29 mouse cellular contexts compared by ENCODE assay signal in genomic region chr5:44201665-44202064, GRCm38 (mm10). TPM values are rescaled to one million over a fixed set of nuclear protein-coding genes. Genes with fewer than 3 reads are reported as not detected.
A peak's percentile ranks its signal among the peaks of the same experiment; 100 is the strongest.
DNase-seq lines count a peak whose midpoint lies in the region; ATAC-seq and TF ChIP-seq lines count a peak whose summit lies in the region.
"Had no signal": no experiment of that assay in that cellular context is flagged by ENCODE, and none has a peak within 500 bp of the region (broad histone marks: within the 10 kb centered on the region; RNA-seq: fewer than 3 reads in every experiment).

No protein-coding gene starts in this region.

- no peak overlapping the region for H3K4me2 ChIP-seq in forebrain, embryonic 14.5 days (ENCODE audit: low read length)
- H3K4me2 ChIP-seq in intestine, postnatal 0 days (replicated peaks; ENCODE audit: low read depth), result no peak overlapping the region
- H3K4me2 ChIP-seq in intestine, embryonic 15.5 days (replicated peaks), result no peak overlapping the region
- no peak overlapping the region for H3K4me2 ChIP-seq in lung, postnatal 0 days (replicated peaks; ENCODE audit: low read depth, low read length)
- no peak overlapping the region for H3K4me2 ChIP-seq in liver, postnatal 0 days (ENCODE audit: low read depth, low read length)
- H3K4me2 ChIP-seq: embryonic facial prominence, embryonic 13.5 days; heart, embryonic 13.5 days; kidney, embryonic 15.5 days; lung, embryonic 15.5 days; midbrain, embryonic 13.5 days; neural tube, embryonic 13.5 days had no signal

- no peak overlapping the region for H3K9ac ChIP-seq in forebrain, embryonic 14.5 days (ENCODE audit: low read length)
- no peak overlapping the region for H3K9ac ChIP-seq in intestine, postnatal 0 days (ENCODE audit: low read depth, low read length)
- H3K9ac ChIP-seq in intestine, embryonic 15.5 days, result no peak overlapping the region
- H3K9ac ChIP-seq in lung, postnatal 0 days (replicated peaks; ENCODE audit: low read depth), result no peak overlapping the region
- H3K9ac ChIP-seq in liver, postnatal 0 days (replicated peaks), result no peak overlapping the region
- H3K9ac ChIP-seq: embryonic facial prominence, embryonic 13.5 days; heart, embryonic 13.5 days; kidney, embryonic 15.5 days; liver, embryonic 14.5 days; lung, embryonic 15.5 days; midbrain, embryonic 13.5 days; neural tube, embryonic 13.5 days had no signal

- TF ChIP-seq EP300 in lung, postnatal 0 days (IDR thresholded peaks at IDR 0.05), result no peak
- no peak for TF ChIP-seq EP300 in liver, postnatal 0 days (IDR thresholded peaks at IDR 0.05; ENCODE audit: low read depth)

- H3K9me3 ChIP-seq in forebrain, embryonic 14.5 days (replicated peaks; ENCODE audit: control insufficient read depth, low read length), result no peaks in the 10 kb centered on the region
- H3K9me3 ChIP-seq in forebrain, embryonic 10.5 days, result no peaks in the 10 kb centered on the region
- no peaks in the 10 kb centered on the region for H3K9me3 ChIP-seq in intestine, postnatal 0 days (ENCODE audit: control insufficient read depth)
- H3K9me3 ChIP-seq in intestine, embryonic 15.5 days, result no peaks in the 10 kb centered on the region
- no peaks in the 10 kb centered on the region for H3K9me3 ChIP-seq in lung, postnatal 0 days (ENCODE audit: low read length)
- H3K9me3 ChIP-seq in liver, postnatal 0 days (ENCODE audit: low read length), result no peaks in the 10 kb centered on the region
- H3K9me3 ChIP-seq: embryonic facial prominence, embryonic 13.5 days; heart, embryonic 13.5 days; kidney, embryonic 15.5 days; lung, embryonic 15.5 days; midbrain, embryonic 13.5 days; neural tube, embryonic 13.5 days had no signal

- ATAC-seq in forebrain, embryonic 14.5 days, result no peak
- ATAC-seq in intestine, postnatal 0 days, result no peak
- no peak for ATAC-seq in intestine, embryonic 15.5 days
- ATAC-seq in lung, postnatal 0 days, result no peak
- no peak for ATAC-seq in liver, postnatal 0 days
- ATAC-seq: hindbrain, embryonic 16.5 days; midbrain, embryonic 13.5 days had no signal

- H3K4me3 ChIP-seq in forebrain, embryonic 14.5 days (ENCODE audit: low read depth, low read length), result no peak overlapping the region
- no peak overlapping the region for H3K4me3 ChIP-seq in forebrain, embryonic 10.5 days
- no peak overlapping the region for H3K4me3 ChIP-seq in intestine, postnatal 0 days (ENCODE audit: low read depth, low read length)
- no peak overlapping the region for H3K4me3 ChIP-seq in intestine, embryonic 15.5 days (replicated peaks)
- no peak overlapping the region for H3K4me3 ChIP-seq in lung, postnatal 0 days (ENCODE audit: low read depth, low read length)
- no peak overlapping the region for H3K4me3 ChIP-seq in liver, postnatal 0 days (ENCODE audit: low read depth, low read length)
- H3K4me3 ChIP-seq: embryonic facial prominence, embryonic 13.5 days; heart, embryonic 13.5 days; kidney, embryonic 15.5 days; lung, embryonic 15.5 days; midbrain, embryonic 13.5 days; neural tube, embryonic 13.5 days had no signal

- peak; percentile 40 for DNase-seq in forebrain, embryonic 14.5 days (ENCODE audit: low spot score)
- no peak for DNase-seq in forebrain, embryonic 10.5 days (ENCODE audit: extremely low spot score, low spot score)
- DNase-seq in lung, postnatal 0 days (ENCODE audit: low spot score), result no peak
- no peak for DNase-seq in lung, postnatal 4 days
- DNase-seq in induced T-regulatory cell, adult 2 months (ENCODE audit: low read depth), result peak; percentile 10
- DNase-seq in liver, postnatal 0 days, result no peak
- DNase-seq: adrenal gland, postnatal 25 days; cerebellum, adult 18-20 months; cerebellum, postnatal 10 days; gastrocnemius, postnatal 36 days; heart, postnatal 10 days; kidney, adult 11 months; kidney, postnatal 36 days; layer of hippocampus, postnatal 36 days; liver; right cerebral cortex, postnatal 4 days; thymus, adult 2 months; thymus, postnatal 36 days had no signal

- no peaks in the 10 kb centered on the region for H3K4me1 ChIP-seq in forebrain, embryonic 14.5 days (ENCODE audit: control insufficient read depth, insufficient read depth, low read length)
- no peaks in the 10 kb centered on the region for H3K4me1 ChIP-seq in forebrain, embryonic 10.5 days
- no peaks in the 10 kb centered on the region for H3K4me1 ChIP-seq in intestine, postnatal 0 days (replicated peaks; ENCODE audit: control insufficient read depth, insufficient read depth, low read length)
- no peaks in the 10 kb centered on the region for H3K4me1 ChIP-seq in intestine, embryonic 15.5 days (replicated peaks)
- H3K4me1 ChIP-seq in lung, postnatal 0 days (ENCODE audit: insufficient read depth, low read depth, low read length), result no peaks in the 10 kb centered on the region
- peaks cover 10% of the 10 kb centered on the region; the same call in 1 of the 2 replicates for H3K4me1 ChIP-seq in liver, postnatal 0 days (ENCODE audit: insufficient read depth)
- H3K4me1 ChIP-seq: lung, embryonic 15.5 days; midbrain, embryonic 13.5 days; neural tube, embryonic 13.5 days had no signal

- peak; percentile 34 for TF ChIP-seq CTCF in intestine, postnatal 0 days (IDR thresholded peaks at IDR 0.05; ENCODE audit: low read depth)
- TF ChIP-seq CTCF in lung, postnatal 0 days (IDR thresholded peaks at IDR 0.05), result peak; percentile 11; the same call in 1 of the 2 replicates
- no peak for TF ChIP-seq CTCF in liver, postnatal 0 days (IDR thresholded peaks at IDR 0.05; ENCODE audit: low read depth)

- H3K36me3 ChIP-seq in forebrain, embryonic 14.5 days (ENCODE audit: control insufficient read depth, insufficient read depth, low read length), result no peaks in the 10 kb centered on the region
- peaks cover 38% of the 10 kb centered on the region for H3K36me3 ChIP-seq in forebrain, embryonic 10.5 days (replicated peaks)
- H3K36me3 ChIP-seq in intestine, postnatal 0 days (ENCODE audit: control insufficient read depth, insufficient read depth), result no peaks in the 10 kb centered on the region
- no peaks in the 10 kb centered on the region for H3K36me3 ChIP-seq in intestine, embryonic 15.5 days
- no peaks in the 10 kb centered on the region for H3K36me3 ChIP-seq in lung, postnatal 0 days (ENCODE audit: insufficient read depth, low read length)
- peaks cover 40% of the 10 kb centered on the region for H3K36me3 ChIP-seq in liver, postnatal 0 days (replicated peaks; ENCODE audit: insufficient read depth, low read length)

- no peaks in the 10 kb centered on the region for H3K27me3 ChIP-seq in forebrain, embryonic 14.5 days (replicated peaks; ENCODE audit: control insufficient read depth, insufficient read depth, low read length)
- H3K27me3 ChIP-seq in forebrain, embryonic 10.5 days (ENCODE audit: poor library complexity, severe bottlenecking), result no peaks in the 10 kb centered on the region
- no peaks in the 10 kb centered on the region for H3K27me3 ChIP-seq in intestine, postnatal 0 days (replicated peaks; ENCODE audit: control insufficient read depth, insufficient read depth, low read length)
- H3K27me3 ChIP-seq in intestine, embryonic 15.5 days (replicated peaks), result no peaks in the 10 kb centered on the region
- no peaks in the 10 kb centered on the region for H3K27me3 ChIP-seq in lung, postnatal 0 days (replicated peaks; ENCODE audit: insufficient read depth, low read length)
- no peaks in the 10 kb centered on the region for H3K27me3 ChIP-seq in liver, postnatal 0 days (ENCODE audit: insufficient read depth, low read length)
- H3K27me3 ChIP-seq: embryonic facial prominence, embryonic 13.5 days; heart, embryonic 13.5 days; kidney, embryonic 15.5 days; lung, embryonic 15.5 days; midbrain, embryonic 13.5 days; neural tube, embryonic 13.5 days had no signal

- H3K27ac ChIP-seq in forebrain, embryonic 14.5 days (ENCODE audit: low read depth, low read length), result no peak overlapping the region
- H3K27ac ChIP-seq in forebrain, embryonic 10.5 days, result no peak overlapping the region
- no peak overlapping the region for H3K27ac ChIP-seq in intestine, postnatal 0 days (ENCODE audit: low read depth, low read length)
- no peak overlapping the region for H3K27ac ChIP-seq in intestine, embryonic 15.5 days
- H3K27ac ChIP-seq in lung, postnatal 0 days (ENCODE audit: low read length), result no peak overlapping the region
- H3K27ac ChIP-seq in liver, postnatal 0 days (ENCODE audit: low read depth), result no peak overlapping the region
- H3K27ac ChIP-seq: embryonic facial prominence, embryonic 13.5 days; heart, embryonic 13.5 days; kidney, embryonic 15.5 days; liver, embryonic 14.5 days; lung, embryonic 15.5 days; macrophage; midbrain, embryonic 13.5 days; neural tube, embryonic 13.5 days had no signal

RNA-seq across cellular contexts. Expression of gene Tapt1, which starts 24.8 kb away (rescaled TPM):
- 26.2 and 26.3 TPM in 2 replicates for polyA plus RNA-seq in forebrain, embryonic 14.5 days (2014; fragmentation: Nextera tagmentation; extraction: Ambion mirVana)
- polyA plus RNA-seq in forebrain, embryonic 10.5 days (2016; fragmentation: Nextera tagmentation; extraction: Ambion mirVana), result 22.6 and 23.6 TPM in 2 replicates
- 14.1 TPM in 2 replicates for polyA plus RNA-seq in intestine, postnatal 0 days (2015; fragmentation: Nextera tagmentation; extraction: Ambion mirVana)
- 23.8 and 26.3 TPM in 2 replicates for polyA plus RNA-seq in intestine, embryonic 15.5 days (2015; fragmentation: Nextera tagmentation; extraction: Ambion mirVana)
- 31.3 and 31.8 TPM in 2 replicates for polyA plus RNA-seq in lung, postnatal 0 days (2015; fragmentation: Nextera tagmentation; extraction: Ambion mirVana)
- polyA plus RNA-seq in liver, postnatal 0 days (2015; fragmentation: Nextera tagmentation; extraction: Ambion mirVana), result 29.8 and 33.3 TPM in 2 replicates

Comparison
In these comparisons a context has a peak if more than half of its experiments do, and no peak if none do; other contexts are left out.
1. DNase-seq: peak in forebrain, embryonic 14.5 days (single experiment) and induced T-regulatory cell, adult 2 months (single experiment); none in forebrain, embryonic 10.5 days (single experiment), lung, postnatal 0 days (single experiment), lung, postnatal 4 days (0 of 2) and liver, postnatal 0 days (single experiment).